Mouse (Mus musculus) liver, adult 2 months (tissue): ENCODE measurements at regions not wholly inside any gene's neighbourhood (a gene's known extent, or its start where the extent isn't known, plus 50 kb on each side); places are given as distances from the start of the nearest gene placed in this dataset.
A peak's percentile ranks its signal among the peaks of the same experiment; 100 is the strongest.

ENCODE experiments used
- DNase-seq: peaks from one replicate; pipeline ENCODE4 v3.0.0-alpha.2; 2011; ENCODE audit warnings: low read depth, low spot score; ENCODE audit errors: extremely low read depth
- H3K27ac ChIP-seq: fragments of 200-500 bp; replicated peaks from 2 replicates; pipeline ENCODE4 v1.5.1; 2012; ENCODE audit warnings: low read depth, mild to moderate bottlenecking, control low read depth, inconsistent platforms, low read length; ENCODE audit not compliant: insufficient read depth
- H3K27me3 ChIP-seq: fragments of 200-500 bp; 2 replicates; pipeline ENCODE4 v1.6.1; 2012; ENCODE audit warnings: mild to moderate bottlenecking, moderate library complexity, low read length, inconsistent platforms; ENCODE audit not compliant: control insufficient read depth, insufficient read depth
- H3K36me3 ChIP-seq: fragments of 200-500 bp; 2 replicates; pipeline ENCODE4 v1.6.1; 2012; ENCODE audit warnings: low read length, inconsistent platforms; ENCODE audit not compliant: control insufficient read depth, insufficient read depth
- H3K4me1 ChIP-seq: fragments of 200-500 bp; 2 replicates; pipeline ENCODE4 v1.6.1; 2011; ENCODE audit warnings: low read length; ENCODE audit not compliant: control insufficient read depth, insufficient read depth
- H3K4me3 ChIP-seq: fragments of 200-500 bp; 2 replicates; pipeline ENCODE4 v1.5.1; 2011; ENCODE audit warnings: low read depth, mild to moderate bottlenecking, control low read depth, low read length, moderate library complexity; ENCODE audit not compliant: insufficient read depth
- H3K79me2 ChIP-seq: fragments of 200-500 bp; 2 replicates; pipeline ENCODE4 v1.6.1; 2012; ENCODE audit warnings: inconsistent platforms, mild to moderate bottlenecking, low read length, moderate library complexity; ENCODE audit not compliant: control insufficient read depth, insufficient read depth
- H3K9ac ChIP-seq: fragments of 200-500 bp; 2 replicates; pipeline ENCODE4 v1.6.1; 2012; ENCODE audit warnings: low read depth, mild to moderate bottlenecking, control low read depth, inconsistent platforms, low read length
- CTCF ChIP-seq: fragments of 200-500 bp; IDR thresholded peaks from 2 replicates; pipeline ENCODE4 v1.5.1; 2011; ENCODE audit warnings: low read depth, low read length, control low read depth
- POLR2A ChIP-seq: fragments of 200-500 bp; IDR thresholded peaks from 2 replicates; pipeline ENCODE4 v1.6.1; 2011; ENCODE audit warnings: low read length, control low read depth; ENCODE audit not compliant: insufficient read depth; ENCODE audit errors: extremely low read depth
- WGBS: fragments of 180-500 bp; shearing (Covaris S2); methylation state at CpG from one replicate; pipeline ENCODE4 v1.1.7; 2018; 5-methylcytosine and 5-hydroxymethylcytosine counted together

DNA sequence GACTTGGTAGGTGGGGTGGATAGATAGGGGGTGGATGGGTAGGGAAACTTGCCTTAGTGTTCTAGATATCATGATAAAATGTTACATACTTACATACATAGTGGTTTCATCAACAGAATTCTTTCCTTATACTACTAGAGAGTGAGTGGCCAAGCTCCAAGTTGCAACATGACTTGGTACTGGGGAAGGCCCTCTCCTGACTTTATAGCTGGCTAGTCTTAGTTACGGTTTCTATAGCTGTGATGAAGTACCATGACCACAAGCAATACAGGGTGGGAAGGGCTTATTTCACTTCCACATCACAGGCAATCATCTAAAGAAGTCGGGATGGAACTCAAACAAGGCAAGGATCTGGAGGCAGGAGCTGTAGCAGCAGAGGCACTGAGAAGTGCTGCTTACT is 156.0 kb upstream of the Zc3h12c start:
- Histone ChIP-seq H3K27me3 (no peaks in the 10 kb centered on the region; the same call in 1 of the 2 replicates), H3K9ac (no peak overlapping the region), H3K4me1 (no peaks in the 10 kb centered on the region), H3K4me3 (no peak overlapping the region), H3K36me3 (no peaks in the 10 kb centered on the region), H3K27ac (no peak overlapping the region), H3K79me2 (no peaks in the 10 kb centered on the region)
- no peak for DNase-seq
- 80% methylated on average over 2 of the region's 2 CpGs for WGBS
- TF ChIP-seq POLR2A, result no peak
- TF ChIP-seq CTCF, result no peak

GRCm38 (mm10) chr9:52323757-52324156 is 155.4 kb upstream of the Zc3h12c start:
- H3K9ac ChIP-seq, result no peak overlapping the region
- DNase-seq, result no peak
- no peak overlapping the region for H3K27ac ChIP-seq
- TF ChIP-seq CTCF (no peak), POLR2A (no peak)
- H3K27me3 ChIP-seq, result no peaks in the 10 kb centered on the region; the same call in 1 of the 2 replicates
- H3K4me3 ChIP-seq, result no peak overlapping the region
- no peaks in the 10 kb centered on the region for H3K4me1 ChIP-seq
- H3K79me2 ChIP-seq, result no peaks in the 10 kb centered on the region
- 83% methylated on average over 1 of the region's 1 CpGs for WGBS
- H3K36me3 ChIP-seq, result no peaks in the 10 kb centered on the region

DNA sequence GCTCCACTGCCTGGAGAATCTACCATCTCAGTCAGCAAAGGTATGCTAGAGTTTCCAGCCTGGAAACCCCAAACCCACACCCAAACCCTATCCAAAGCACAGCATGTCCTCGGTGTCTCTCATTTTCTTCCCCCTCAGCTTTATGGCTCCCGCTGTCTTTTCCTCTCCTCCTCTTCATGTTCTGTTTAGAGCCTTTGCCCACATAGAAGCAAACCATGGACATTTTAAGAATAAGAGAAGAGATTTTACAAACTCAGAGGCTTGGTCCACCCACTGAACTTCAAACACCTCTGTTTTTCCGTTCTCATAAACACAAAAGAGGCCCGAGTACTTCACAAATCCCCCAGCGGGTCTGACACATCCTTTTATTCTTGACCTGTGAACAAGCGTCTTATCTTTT is 154.9 kb upstream of the Zc3h12c start:
- no peak overlapping the region for H3K27ac ChIP-seq
- H3K4me3 ChIP-seq, result no peak overlapping the region
- no peak for TF ChIP-seq CTCF
- WGBS, result 94% methylated on average over 6 of the region's 6 CpGs
- DNase-seq, result no peak
- H3K27me3 ChIP-seq, result no peaks in the 10 kb centered on the region; the same call in 1 of the 2 replicates
- H3K4me1 ChIP-seq, result no peaks in the 10 kb centered on the region
- H3K9ac ChIP-seq, result no peak overlapping the region
- no peaks in the 10 kb centered on the region for H3K36me3 ChIP-seq
- H3K79me2 ChIP-seq, result no peaks in the 10 kb centered on the region

- H3K27me3 ChIP-seq, result peaks cover 3% of the 10 kb centered on the region; the same call in 1 of the 2 replicates
- no peaks in the 10 kb centered on the region for H3K36me3 ChIP-seq
- no peak overlapping the region for H3K9ac ChIP-seq
- TF ChIP-seq POLR2A (no peak), CTCF (no peak)
- no peaks in the 10 kb centered on the region for H3K4me1 ChIP-seq
- no peak overlapping the region for H3K4me3 ChIP-seq
- no peaks in the 10 kb centered on the region for H3K79me2 ChIP-seq
- no peak for DNase-seq
- WGBS, result 90% methylated on average over 6 of the region's 6 CpGs
- no peak overlapping the region for H3K27ac ChIP-seq
These were observed 133.1 kb upstream of the Zc3h12c start for GRCm38 (mm10) chr9:52301521-52301920.

DNA sequence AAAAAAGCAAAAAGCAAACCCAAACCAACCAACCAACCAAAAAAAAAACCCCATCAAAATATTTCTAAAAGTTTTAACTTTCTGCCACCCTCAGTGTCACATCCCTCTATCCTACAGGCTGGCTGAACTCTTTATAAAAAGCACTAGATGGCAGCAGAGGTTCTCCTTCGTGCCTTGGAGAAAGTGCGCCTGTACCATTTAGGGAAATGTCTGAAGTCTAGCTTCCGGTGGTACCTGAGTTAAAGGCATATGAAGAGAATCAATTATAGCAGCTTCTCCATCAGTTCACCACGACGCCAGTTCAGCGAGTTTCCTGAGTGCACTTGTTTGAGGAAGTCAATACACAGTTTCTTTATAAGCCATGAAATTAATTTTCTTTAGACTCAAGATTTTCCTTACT is 130.0 kb upstream of the Zc3h12c start:
- H3K27me3 ChIP-seq, result peaks cover 3% of the 10 kb centered on the region; the same call in 1 of the 2 replicates
- DNase-seq, result peak; percentile 10
- H3K9ac ChIP-seq, result no peak overlapping the region
- H3K79me2 ChIP-seq, result no peaks in the 10 kb centered on the region
- TF ChIP-seq CTCF (peak; percentile 28), POLR2A (no peak)
- no peaks in the 10 kb centered on the region for H3K36me3 ChIP-seq
- no peaks in the 10 kb centered on the region for H3K4me1 ChIP-seq
- WGBS, result 13% methylated on average over 6 of the region's 6 CpGs
- H3K27ac ChIP-seq, result no peak overlapping the region
- no peak overlapping the region for H3K4me3 ChIP-seq

GRCm38 (mm10) chr9:52294699-52295098 is 126.3 kb upstream of the Zc3h12c start:
- Histone ChIP-seq H3K9ac (no peak overlapping the region), H3K79me2 (no peaks in the 10 kb centered on the region), H3K4me1 (no peaks in the 10 kb centered on the region), H3K36me3 (no peaks in the 10 kb centered on the region), H3K27me3 (peaks cover 1% of the 10 kb centered on the region; the same call in 1 of the 2 replicates), H3K27ac (no peak overlapping the region), H3K4me3 (no peak overlapping the region)
- DNase-seq, result no peak
- 84% methylated on average over 8 of the region's 8 CpGs for WGBS
- TF ChIP-seq POLR2A, result no peak
- TF ChIP-seq CTCF, result no peak
